Mouse (Mus musculus): ENCODE results near the gene Otulinl. TPM values are rescaled to one million over a fixed set of nuclear protein-coding genes. Genes with fewer than 3 reads are reported as not detected.

Otulinl gene
- total and polyA plus RNA-seq, 3 experiments, result 0.84 to 2.5 (median 1.7) TPM

GRCm38 (mm10) chr15:27617227-27617626 lies 64.2 kb downstream of the Otulinl start:
- no peaks in the 10 kb centered on the region for H3K27me3 ChIP-seq (replicated peaks)
- peaks cover 3 to 46% of the 10 kb centered on the region in 2 experiments; a peak in 3 of 4 replicates for H3K4me1 ChIP-seq (ENCODE audit: control insufficient read depth in 1 of 2, insufficient read depth in 2 of 2)
- peaks cover 59 to 94% of the 10 kb centered on the region in 2 experiments for H3K36me3 ChIP-seq (replicated peaks in 1 of 2; ENCODE audit: control insufficient read depth in 1 of 2, insufficient read depth in 1 of 2, low read length in 1 of 2)
- H3K4me3 ChIP-seq (replicated peaks in 1 of 3; ENCODE audit: low read depth in 2 of 3, low read length in 2 of 3, poor library complexity in 1 of 3), result no peak overlapping the region
- in situ Hi-C loops (cut with MboI; ENCODE audit: low pct_ligation_motif_present, low pct_unique_long_range_greater_than_20kb, low sequenced_read_pairs) (no loop called here), dilution Hi-C loops (cut with MboI; ENCODE audit: extremely low pct_ligation_motif_present, extremely low pct_unique_long_range_greater_than_20kb, low sequenced_read_pairs) (no loop called here)
- H3K9me3 ChIP-seq (replicated peaks; ENCODE audit: low read length), result no peaks in the 10 kb centered on the region
- DNase-seq (ENCODE audit: extremely low read depth), result no peak
- H3K27ac ChIP-seq (ENCODE audit: insufficient read depth, low read depth), result no peak overlapping the region
- no peak overlapping the region for H3K9ac ChIP-seq (ENCODE audit: insufficient read depth, low read depth)
- H3K4me2 ChIP-seq (ENCODE audit: insufficient read depth, low read depth, poor library complexity, severe bottlenecking), result no peak overlapping the region
- no peak for TF ChIP-seq MAFK (IDR thresholded peaks at IDR 0.05; ENCODE audit: insufficient replicate concordance, low read length)
- TF ChIP-seq GABPA (IDR thresholded peaks at IDR 0.05; ENCODE audit: insufficient replicate concordance, low read depth, low read length), result no peak
- no peak for TF ChIP-seq ZMIZ1 (IDR thresholded peaks at IDR 0.05; ENCODE audit: low read depth, low read length)
- no peak for TF ChIP-seq CTCF (conservative IDR thresholded peaks at IDR 0.05 in 1 of 2, IDR thresholded peaks at IDR 0.05 in 1 of 2; ENCODE audit: low read depth in 2 of 2, low read length in 2 of 2)
- no peak for TF ChIP-seq JUN (IDR thresholded peaks at IDR 0.05; ENCODE audit: insufficient read depth, low read depth, low read length)
- no peak for TF ChIP-seq SMC3 (IDR thresholded peaks at IDR 0.05; ENCODE audit: low read depth, low read length)
- TF ChIP-seq MEF2A (IDR thresholded peaks at IDR 0.05; ENCODE audit: borderline replicate concordance, low read depth, low read length), result no peak
- no peak for TF ChIP-seq TCF12 (IDR thresholded peaks at IDR 0.05; ENCODE audit: low read depth, low read length)
- TF ChIP-seq TBP (conservative IDR thresholded peaks at IDR 0.05; ENCODE audit: low read depth, low read length), result no peak
- TF ChIP-seq ELF1 (IDR thresholded peaks at IDR 0.05; ENCODE audit: low read depth, low read length), result no peak
- no peak for TF ChIP-seq UBTF (IDR thresholded peaks at IDR 0.05; ENCODE audit: low read depth, low read length)
- TF ChIP-seq BHLHE40 (IDR thresholded peaks at IDR 0.05; ENCODE audit: low read depth, low read length), result no peak
- no peak for TF ChIP-seq KAT2A (IDR thresholded peaks at IDR 0.05; ENCODE audit: insufficient replicate concordance, low read length)
- H3K79me2 ChIP-seq (replicated peaks; ENCODE audit: control insufficient read depth, extremely low read depth, insufficient read depth, poor library complexity, severe bottlenecking), result no peaks in the 10 kb centered on the region

- peaks cover 3 to 40% of the 10 kb centered on the region in 2 experiments; a peak in 3 of 4 replicates for H3K4me1 ChIP-seq (ENCODE audit: control insufficient read depth in 1 of 2, insufficient read depth in 2 of 2)
- H3K9ac ChIP-seq (ENCODE audit: insufficient read depth, low read depth), result no peak overlapping the region
- H3K4me3 ChIP-seq (replicated peaks in 1 of 3; ENCODE audit: low read depth in 2 of 3, low read length in 2 of 3, poor library complexity in 1 of 3), result no peak overlapping the region
- H3K79me2 ChIP-seq (replicated peaks; ENCODE audit: control insufficient read depth, extremely low read depth, insufficient read depth, poor library complexity, severe bottlenecking), result no peaks in the 10 kb centered on the region
- dilution Hi-C loops (cut with MboI; ENCODE audit: extremely low pct_ligation_motif_present, extremely low pct_unique_long_range_greater_than_20kb, low sequenced_read_pairs), result no loop called here
- TF ChIP-seq MAX (IDR thresholded peaks at IDR 0.05; ENCODE audit: low read length), result no peak
- no peak overlapping the region for H3K27ac ChIP-seq (ENCODE audit: insufficient read depth, low read depth)
- DNase-seq (ENCODE audit: extremely low read depth), result no peak
- in situ Hi-C loops (cut with MboI; ENCODE audit: low pct_ligation_motif_present, low pct_unique_long_range_greater_than_20kb, low sequenced_read_pairs), result no loop called here
- peaks cover 62 to 96% of the 10 kb centered on the region in 2 experiments for H3K36me3 ChIP-seq (replicated peaks in 1 of 2; ENCODE audit: control insufficient read depth in 1 of 2, insufficient read depth in 1 of 2, low read length in 1 of 2)
- no peak overlapping the region for H3K4me2 ChIP-seq (ENCODE audit: insufficient read depth, low read depth, poor library complexity, severe bottlenecking)
- no peaks in the 10 kb centered on the region for H3K27me3 ChIP-seq (replicated peaks)
- no peaks in the 10 kb centered on the region for H3K9me3 ChIP-seq (replicated peaks; ENCODE audit: low read length)
Measured at GRCm38 (mm10) chr15:27616159-27616558, 65.2 kb downstream of the Otulinl start.

GRCm38 (mm10) chr15:27613255-27613654 lies 68.1 kb downstream of the Otulinl start:
- in situ Hi-C loops (cut with MboI; ENCODE audit: low pct_ligation_motif_present, low pct_unique_long_range_greater_than_20kb, low sequenced_read_pairs), result no loop called here
- no peak for DNase-seq (ENCODE audit: extremely low read depth)
- Histone ChIP-seq H3K4me2 (ENCODE audit: insufficient read depth, low read depth, poor library complexity, severe bottlenecking) (no peak overlapping the region), H3K27ac (ENCODE audit: insufficient read depth, low read depth) (no peak overlapping the region), H3K9me3 (replicated peaks; ENCODE audit: low read length) (no peaks in the 10 kb centered on the region), H3K36me3 (replicated peaks in 1 of 2; ENCODE audit: control insufficient read depth in 1 of 2, insufficient read depth in 1 of 2, low read length in 1 of 2) (peaks cover 67 to 94% of the 10 kb centered on the region in 2 experiments), H3K4me1 (ENCODE audit: control insufficient read depth in 1 of 2, insufficient read depth in 2 of 2) (peaks cover 2 to 20% of the 10 kb centered on the region in 2 experiments; a peak in 3 of 4 replicates), H3K27me3 (replicated peaks) (no peaks in the 10 kb centered on the region), H3K79me2 (replicated peaks; ENCODE audit: control insufficient read depth, extremely low read depth, insufficient read depth, poor library complexity, severe bottlenecking) (no peaks in the 10 kb centered on the region), H3K9ac (ENCODE audit: insufficient read depth, low read depth) (no peak overlapping the region), H3K4me3 (replicated peaks in 1 of 3; ENCODE audit: low read depth in 2 of 3, low read length in 2 of 3, poor library complexity in 1 of 3) (no peak overlapping the region)
- no peak for TF ChIP-seq RCOR1 (conservative IDR thresholded peaks at IDR 0.05; ENCODE audit: low read depth, low read length)
- TF ChIP-seq CTCF (conservative IDR thresholded peaks at IDR 0.05 in 1 of 2, IDR thresholded peaks at IDR 0.05 in 1 of 2; ENCODE audit: low read depth in 2 of 2, low read length in 2 of 2), result no peak
- no peak for TF ChIP-seq ZMIZ1 (IDR thresholded peaks at IDR 0.05; ENCODE audit: low read depth, low read length)
- TF ChIP-seq PAX5 (IDR thresholded peaks at IDR 0.05; ENCODE audit: low read length), result no peak
- TF ChIP-seq MAX (IDR thresholded peaks at IDR 0.05; ENCODE audit: low read length), result no peak
- no peak for TF ChIP-seq TCF12 (IDR thresholded peaks at IDR 0.05; ENCODE audit: low read depth, low read length)
- no peak for TF ChIP-seq ETS1 (conservative IDR thresholded peaks at IDR 0.05; ENCODE audit: low read depth, low read length)
- TF ChIP-seq TBP (conservative IDR thresholded peaks at IDR 0.05; ENCODE audit: low read depth, low read length), result no peak
- no peak for TF ChIP-seq MEF2A (IDR thresholded peaks at IDR 0.05; ENCODE audit: borderline replicate concordance, low read depth, low read length)
- TF ChIP-seq BHLHE40 (IDR thresholded peaks at IDR 0.05; ENCODE audit: low read depth, low read length), result no peak
- TF ChIP-seq GABPA (IDR thresholded peaks at IDR 0.05; ENCODE audit: insufficient replicate concordance, low read depth, low read length), result no peak
- TF ChIP-seq EP300 (IDR thresholded peaks at IDR 0.05; ENCODE audit: low read length), result no peak
- no peak for TF ChIP-seq NELFE (IDR thresholded peaks at IDR 0.05; ENCODE audit: low read depth, low read length)
- no peak for TF ChIP-seq IRF4 (IDR thresholded peaks at IDR 0.05; ENCODE audit: low read depth, low read length)
- TF ChIP-seq NRF1 (IDR thresholded peaks at IDR 0.05; ENCODE audit: low read depth, low read length), result no peak
- no peak for TF ChIP-seq CHD1 (IDR thresholded peaks at IDR 0.05; ENCODE audit: low read depth, low read length)
- no peak for TF ChIP-seq E2F4 (IDR thresholded peaks at IDR 0.05; ENCODE audit: insufficient replicate concordance, low read depth, low read length)
- TF ChIP-seq ZKSCAN1 (IDR thresholded peaks at IDR 0.05; ENCODE audit: borderline replicate concordance, low read depth, low read length), result no peak
- dilution Hi-C loops (cut with MboI; ENCODE audit: extremely low pct_ligation_motif_present, extremely low pct_unique_long_range_greater_than_20kb, low sequenced_read_pairs), result no loop called here
